Mouse (Mus musculus): ENCODE measurements around the gene Alox12e.

- TF ChIP-seq POLR2A (IDR thresholded peaks at IDR 0.05; ENCODE audit: low read depth, low read length) = no peak
- no peak for TF ChIP-seq CTCF (conservative IDR thresholded peaks at IDR 0.05; ENCODE audit: insufficient read depth, insufficient read length, low read depth, low read length)
Measured at GRCm38 (mm10) chr11:70347861-70348260, 25.4 kb upstream of the Alox12e start.
